Mouse (Mus musculus) neural tube, embryonic 15.5 days (tissue): Measurements from ENCODE around the gene Stxbp6. TPM values are rescaled to one million over a fixed set of nuclear protein-coding genes. Genes with fewer than 3 reads are reported as not detected.

Experiments used
- ATAC-seq: fragments of 200-750 bp; cut with Nextera tagmentation; 2 replicates; pipeline ENCODE4 v1.8.0; 2017; ENCODE audit warnings: mild to moderate bottlenecking, moderate TSS enrichment, moderate library complexity; ENCODE audit not compliant: low FRiP score
- H3K27ac ChIP-seq: fragments of 300-500 bp; sonication (generic); replicated peaks from 2 replicates; pipeline ENCODE4 v1.5.1; 2015; ENCODE audit warnings: mild to moderate bottlenecking, inconsistent platforms
- H3K27me3 ChIP-seq: fragments of 300-500 bp; sonication (generic); replicated peaks from 2 replicates; pipeline ENCODE4 v1.6.1; 2015; ENCODE audit warnings: inconsistent platforms
- H3K36me3 ChIP-seq: fragments of 300-500 bp; sonication (generic); 2 replicates; pipeline ENCODE4 v1.6.1; 2015; ENCODE audit warnings: inconsistent platforms
- H3K4me1 ChIP-seq: fragments of 300-500 bp; sonication (generic); 2 replicates; pipeline ENCODE4 v1.6.1; 2015; ENCODE audit warnings: inconsistent platforms
- H3K4me2 ChIP-seq: fragments of 300-500 bp; sonication (generic); 2 replicates; pipeline ENCODE4 v1.6.1; 2015; ENCODE audit warnings: inconsistent platforms, mild to moderate bottlenecking, moderate library complexity
- H3K4me3 ChIP-seq: fragments of 300-500 bp; sonication (generic); replicated peaks from 2 replicates; pipeline ENCODE4 v1.5.1; 2015; ENCODE audit warnings: mild to moderate bottlenecking, inconsistent platforms
- H3K9ac ChIP-seq: fragments of 300-500 bp; sonication (generic); replicated peaks from 2 replicates; pipeline ENCODE4 v1.6.1; 2015; ENCODE audit warnings: mild to moderate bottlenecking, inconsistent platforms
- H3K9me3 ChIP-seq: fragments of 300-500 bp; sonication (generic); replicated peaks from 2 replicates; pipeline ENCODE4 v1.6.1; 2016; ENCODE audit warnings: inconsistent platforms
- WGBS: fragments of 180-500 bp; shearing (Covaris S2); methylation state at CpG from one replicate; pipeline ENCODE4 v1.1.7; 2015; ENCODE audit warnings: mixed read lengths; 5-methylcytosine and 5-hydroxymethylcytosine counted together
- polyA plus RNA-seq: library from polyadenylated mRNA; unstranded; fragments of >200 nt; fragmentation: Nextera tagmentation; extraction: Ambion mirVana; gene quantifications from 2 replicates; pipeline ENCODE4 v1.2.1, GENCODE M21; 2015

Stxbp6 gene
- polyA plus RNA-seq, 1 experiment from 2014 or later = 19.1 TPM

DNA sequence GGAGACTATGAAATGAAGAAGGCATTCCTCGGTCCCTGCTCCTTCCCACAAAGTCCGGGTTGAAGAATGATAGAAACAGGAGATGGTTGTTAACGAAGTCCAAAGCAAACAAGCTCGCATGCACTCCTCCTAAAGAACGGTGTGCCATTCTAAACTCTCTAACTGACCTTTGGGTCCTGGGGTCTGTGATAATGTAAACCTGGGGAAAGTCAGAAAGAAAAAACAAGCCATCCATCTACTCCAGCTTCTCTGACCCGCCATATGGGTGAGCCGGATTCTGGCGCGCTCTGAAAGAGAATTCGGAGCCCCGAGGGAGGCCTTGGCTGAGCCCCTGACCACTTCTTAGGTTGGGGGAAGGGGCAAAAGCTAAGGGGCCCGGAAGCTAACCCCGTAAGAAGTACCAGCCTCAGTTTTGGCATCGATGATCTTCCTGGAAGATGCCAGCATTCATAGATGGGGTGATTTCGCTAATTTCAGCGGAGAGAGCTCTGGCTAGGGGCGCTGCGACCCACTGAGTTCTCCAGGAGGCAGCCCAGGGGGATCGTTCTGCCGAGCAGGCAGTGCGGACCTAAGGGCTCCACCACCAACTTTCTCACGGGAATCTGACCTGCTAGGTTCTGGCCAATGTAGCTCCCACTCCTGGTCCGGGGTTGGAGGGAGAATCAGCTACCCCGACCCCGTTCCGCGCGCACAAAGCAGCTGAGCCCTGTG is 1.0 kb downstream of the Stxbp6 start:
- Histone ChIP-seq H3K4me1 (peaks cover 34% of the 10 kb centered on the region), H3K36me3 (no peaks in the 10 kb centered on the region), H3K4me3 (peak overlapping the region; percentile 75), H3K4me2 (peak overlapping the region; percentile 99), H3K9me3 (no peaks in the 10 kb centered on the region), H3K27ac (peak overlapping the region; percentile 81), H3K27me3 (peaks cover 12% of the 10 kb centered on the region; the same call in 1 of the 2 replicates), H3K9ac (peak overlapping the region; percentile 77)
- ATAC-seq = peak; percentile 60
- under 1% methylated on average over 28 of the region's 28 CpGs for WGBS

DNA sequence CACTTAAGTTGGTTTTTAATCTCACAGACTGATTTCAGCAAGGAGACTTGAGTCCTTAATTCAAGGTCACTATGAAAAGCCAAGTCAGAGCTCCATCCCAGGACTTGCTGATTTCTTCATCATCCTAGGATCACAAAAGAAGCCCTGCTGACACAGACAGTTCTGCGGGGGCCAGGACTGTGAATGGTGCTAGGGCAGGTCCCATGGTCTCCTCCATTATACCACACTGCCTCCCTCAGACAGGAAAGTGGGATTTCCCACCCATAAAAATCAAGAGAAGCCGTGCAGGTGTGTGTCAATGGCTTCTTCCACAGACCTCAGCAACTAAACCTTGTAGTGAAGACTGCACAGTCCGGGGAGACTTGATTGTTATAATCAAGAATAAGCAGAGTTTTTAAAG is 2.3 kb downstream of the Stxbp6 start:
- peaks cover 12% of the 10 kb centered on the region; the same call in 1 of the 2 replicates for H3K27me3 ChIP-seq
- H3K4me3 ChIP-seq = peak overlapping the region; percentile 3; the same call in 1 of the 2 replicates
- ATAC-seq = no peak
- no peaks in the 10 kb centered on the region for H3K9me3 ChIP-seq
- 44% methylated on average over 3 of the region's 3 CpGs for WGBS
- H3K9ac ChIP-seq = no peak overlapping the region
- H3K4me1 ChIP-seq = peaks cover 42% of the 10 kb centered on the region
- no peak overlapping the region for H3K27ac ChIP-seq
- H3K4me2 ChIP-seq = peak overlapping the region; percentile 99
- H3K36me3 ChIP-seq = no peaks in the 10 kb centered on the region

DNA sequence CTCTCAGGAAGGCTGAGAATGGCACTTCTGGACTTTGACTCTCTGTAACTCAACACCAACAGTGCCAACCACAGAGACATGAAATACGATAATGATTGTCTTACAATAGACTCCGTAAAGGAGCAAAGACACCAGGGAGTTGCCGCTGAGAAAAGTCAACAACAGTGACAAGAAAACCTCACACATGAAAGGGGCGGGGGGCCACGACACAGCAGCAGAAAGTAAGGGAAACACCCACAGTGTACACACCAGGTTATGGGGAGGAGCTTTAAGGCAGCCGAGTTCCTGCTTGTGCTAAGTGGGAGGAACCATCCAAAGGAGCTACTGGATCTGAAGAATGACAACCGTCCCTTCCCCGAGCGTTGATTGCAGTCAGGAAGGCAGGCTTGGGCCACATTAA is 4.3 kb downstream of the Stxbp6 start:
- Histone ChIP-seq H3K4me1 (peaks cover 42% of the 10 kb centered on the region), H3K9me3 (no peaks in the 10 kb centered on the region), H3K4me3 (no peak overlapping the region), H3K4me2 (peak overlapping the region; percentile 29), H3K9ac (no peak overlapping the region), H3K36me3 (no peaks in the 10 kb centered on the region), H3K27me3 (peaks cover 12% of the 10 kb centered on the region; the same call in 1 of the 2 replicates), H3K27ac (no peak overlapping the region)
- ATAC-seq = no peak
- 11% methylated on average over 9 of the region's 9 CpGs for WGBS

DNA sequence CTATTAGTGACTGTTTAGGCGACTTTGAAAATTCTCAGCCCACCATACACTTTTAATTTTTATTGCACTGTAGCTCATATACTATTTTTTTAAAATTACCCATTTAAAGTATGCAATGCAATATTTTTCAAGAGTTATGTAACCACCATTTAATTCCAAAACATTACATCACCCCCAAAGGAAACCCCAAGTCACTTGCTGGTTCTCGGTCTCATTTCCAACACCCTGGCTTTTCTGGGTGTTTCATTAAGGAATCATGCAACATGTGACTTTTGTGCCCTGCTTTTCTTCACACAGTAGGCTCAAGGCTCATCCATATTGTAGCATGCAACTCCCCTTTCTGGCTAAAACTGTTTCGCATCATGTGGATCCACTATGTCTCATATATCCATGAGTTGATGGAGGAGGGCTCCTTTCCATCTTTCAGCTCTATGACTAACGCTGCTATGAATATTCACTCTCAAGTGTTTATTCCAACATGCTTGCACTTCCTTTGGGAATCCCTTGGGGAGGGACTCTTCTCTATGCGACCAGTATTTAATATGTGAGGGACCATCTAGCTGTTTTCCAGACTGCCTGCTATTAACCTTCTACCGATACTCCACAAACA is 6.3 kb downstream of the Stxbp6 start:
- Histone ChIP-seq H3K4me3 (no peak overlapping the region), H3K27me3 (peaks cover 12% of the 10 kb centered on the region; the same call in 1 of the 2 replicates), H3K9me3 (no peaks in the 10 kb centered on the region), H3K27ac (no peak overlapping the region), H3K4me2 (no peak overlapping the region), H3K9ac (no peak overlapping the region), H3K4me1 (peaks cover 27% of the 10 kb centered on the region), H3K36me3 (no peaks in the 10 kb centered on the region)
- WGBS = 81% methylated on average over 6 of the region's 6 CpGs
- no peak for ATAC-seq

DNA sequence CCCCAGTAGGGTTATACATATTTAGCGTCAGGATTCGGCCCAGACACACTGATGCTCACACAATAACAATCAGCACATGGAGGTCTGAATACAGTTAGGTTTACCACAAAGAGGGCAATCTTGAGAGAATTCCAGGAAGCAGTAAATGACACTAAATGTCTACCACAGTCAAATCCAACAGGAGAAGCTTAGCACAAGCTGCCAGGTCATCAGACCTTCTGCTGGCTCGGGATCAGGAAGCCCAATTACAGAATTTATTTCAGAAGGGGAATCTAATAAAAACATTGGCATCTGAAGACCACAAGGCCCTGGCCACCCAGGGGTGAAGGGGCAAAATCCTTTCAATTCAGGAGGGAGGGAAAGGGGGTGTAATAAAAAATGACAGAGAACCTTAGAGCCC is 6.8 kb downstream of the Stxbp6 start:
- H3K27me3 ChIP-seq = peaks cover 9% of the 10 kb centered on the region; the same call in 1 of the 2 replicates
- peaks cover 21% of the 10 kb centered on the region for H3K4me1 ChIP-seq
- ATAC-seq = no peak
- H3K27ac ChIP-seq = 0 out of 2 replicates have a peak overlapping the region, but pooled peaks have one; percentile 50
- H3K9ac ChIP-seq = no peak overlapping the region
- H3K4me2 ChIP-seq = peak overlapping the region; percentile 40
- no peaks in the 10 kb centered on the region for H3K36me3 ChIP-seq
- 22% methylated on average over 3 of the region's 3 CpGs for WGBS
- H3K4me3 ChIP-seq = no peak overlapping the region
- H3K9me3 ChIP-seq = no peaks in the 10 kb centered on the region

DNA sequence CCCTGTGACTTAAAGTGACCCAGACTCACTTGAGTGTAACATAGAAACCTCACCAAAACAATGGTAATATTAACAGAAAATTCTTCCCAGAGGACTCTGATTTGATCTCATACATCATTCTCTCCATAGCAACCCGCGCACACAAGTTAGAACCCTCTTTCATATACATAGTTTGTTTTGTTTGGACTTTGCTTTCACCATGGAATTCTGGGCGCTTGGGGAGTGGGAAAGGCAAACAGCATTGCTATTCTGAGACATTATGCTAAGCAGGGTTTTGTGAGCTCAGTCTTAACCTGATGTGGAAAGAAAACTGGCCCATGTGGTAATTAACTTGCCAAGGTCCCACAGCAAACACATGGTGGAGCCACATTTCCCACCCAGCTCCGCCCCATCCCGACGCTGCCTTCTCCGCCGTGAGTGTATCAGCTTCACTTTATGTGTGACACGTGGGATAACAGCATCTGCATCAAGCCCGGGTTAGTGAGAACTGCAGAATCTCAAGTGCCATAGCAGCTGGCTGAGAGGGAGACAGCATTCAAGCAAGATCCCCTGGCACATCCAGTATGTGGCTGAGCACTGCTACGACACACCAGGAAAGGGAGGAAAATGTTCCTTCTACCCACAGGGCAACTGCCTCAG is 7.3 kb downstream of the Stxbp6 start:
- Histone ChIP-seq H3K4me2 (peak overlapping the region; percentile 40), H3K36me3 (no peaks in the 10 kb centered on the region), H3K27ac (0 out of 2 replicates have a peak overlapping the region, but pooled peaks have one; percentile 50), H3K27me3 (peaks cover 8% of the 10 kb centered on the region; the same call in 1 of the 2 replicates), H3K9ac (no peak overlapping the region), H3K4me3 (no peak overlapping the region), H3K4me1 (peaks cover 20% of the 10 kb centered on the region), H3K9me3 (no peaks in the 10 kb centered on the region)
- ATAC-seq = peak; percentile 49; the same call in 1 of the 2 replicates
- WGBS = 27% methylated on average over 11 of the region's 11 CpGs

DNA sequence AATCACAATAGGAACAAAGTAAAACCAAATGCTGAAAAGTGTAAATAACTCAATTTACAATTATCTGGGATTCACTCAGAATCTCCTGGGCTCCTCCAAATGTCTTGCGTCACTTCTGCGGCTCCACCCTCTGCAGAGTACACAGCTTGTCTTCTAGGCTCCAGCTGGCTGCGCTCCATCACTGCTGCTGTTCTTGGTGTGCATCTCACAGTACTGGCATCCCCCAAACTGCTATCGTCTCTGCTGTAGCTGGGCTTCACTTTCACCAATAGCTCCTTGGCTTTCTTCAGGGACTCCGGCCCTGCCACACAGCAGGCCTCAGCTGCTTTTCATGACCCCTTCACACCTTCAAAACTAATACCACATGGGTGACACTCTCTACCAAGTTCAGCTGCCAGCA is 10.9 kb downstream of the Stxbp6 start:
- H3K36me3 ChIP-seq = no peaks in the 10 kb centered on the region
- H3K27me3 ChIP-seq = no peaks in the 10 kb centered on the region
- H3K27ac ChIP-seq = no peak overlapping the region
- no peak overlapping the region for H3K4me2 ChIP-seq
- no peak overlapping the region for H3K4me3 ChIP-seq
- no peaks in the 10 kb centered on the region for H3K9me3 ChIP-seq
- peaks cover 16% of the 10 kb centered on the region for H3K4me1 ChIP-seq
- WGBS = 91% methylated on average over 5 of the region's 5 CpGs
- ATAC-seq = no peak
- H3K9ac ChIP-seq = no peak overlapping the region

DNA sequence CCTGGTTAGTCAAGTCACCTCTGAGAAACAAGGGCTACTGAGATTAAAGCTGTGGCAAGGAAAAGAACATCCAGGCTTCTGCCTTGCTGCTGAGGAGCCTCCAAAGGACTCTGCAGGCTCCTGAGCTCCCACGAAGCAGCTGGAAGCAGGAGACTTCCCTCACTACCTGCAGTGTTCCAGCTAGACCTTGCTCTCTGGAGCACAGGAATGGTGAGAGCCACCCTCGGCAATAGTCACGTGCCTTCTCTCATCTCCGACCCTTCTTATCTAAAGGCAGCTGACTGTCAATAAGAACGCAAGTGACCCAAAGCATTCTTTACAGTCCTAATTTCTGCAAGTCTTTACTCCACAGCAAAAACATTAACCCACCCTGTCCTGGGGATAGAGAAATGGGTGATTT is 13.2 kb downstream of the Stxbp6 start:
- H3K4me2 ChIP-seq = no peak overlapping the region
- no peak overlapping the region for H3K9ac ChIP-seq
- no peak for ATAC-seq
- no peaks in the 10 kb centered on the region for H3K27me3 ChIP-seq
- H3K4me3 ChIP-seq = no peak overlapping the region
- no peak overlapping the region for H3K27ac ChIP-seq
- 85% methylated on average over 5 of the region's 5 CpGs for WGBS
- H3K4me1 ChIP-seq = peaks cover 3% of the 10 kb centered on the region; the same call in 1 of the 2 replicates
- H3K9me3 ChIP-seq = no peaks in the 10 kb centered on the region
- H3K36me3 ChIP-seq = no peaks in the 10 kb centered on the region

DNA sequence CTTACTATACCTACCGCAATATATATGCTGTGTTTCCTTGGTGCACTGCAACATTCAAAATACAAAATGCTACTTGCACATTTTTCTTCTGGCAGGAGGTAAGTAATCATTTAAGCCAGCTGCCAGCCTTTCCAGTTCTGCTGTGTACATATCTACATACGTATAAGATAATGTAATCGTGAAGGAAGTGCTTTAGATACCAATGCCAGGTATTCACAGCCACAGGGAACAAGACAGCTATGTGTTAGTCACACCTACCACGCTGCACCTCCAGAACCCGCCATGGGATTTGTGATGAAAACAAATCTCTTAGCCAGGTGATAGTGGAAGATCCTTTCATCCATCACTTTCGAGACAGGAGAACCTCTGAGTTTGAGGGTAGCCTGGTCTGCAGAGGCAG is 13.7 kb downstream of the Stxbp6 start:
- no peaks in the 10 kb centered on the region for H3K9me3 ChIP-seq
- H3K4me1 ChIP-seq = peaks cover 3% of the 10 kb centered on the region; the same call in 1 of the 2 replicates
- H3K27me3 ChIP-seq = no peaks in the 10 kb centered on the region
- no peak overlapping the region for H3K27ac ChIP-seq
- no peak overlapping the region for H3K4me2 ChIP-seq
- no peaks in the 10 kb centered on the region for H3K36me3 ChIP-seq
- 93% methylated on average over 6 of the region's 6 CpGs for WGBS
- no peak overlapping the region for H3K4me3 ChIP-seq
- ATAC-seq = no peak
- H3K9ac ChIP-seq = no peak overlapping the region

DNA sequence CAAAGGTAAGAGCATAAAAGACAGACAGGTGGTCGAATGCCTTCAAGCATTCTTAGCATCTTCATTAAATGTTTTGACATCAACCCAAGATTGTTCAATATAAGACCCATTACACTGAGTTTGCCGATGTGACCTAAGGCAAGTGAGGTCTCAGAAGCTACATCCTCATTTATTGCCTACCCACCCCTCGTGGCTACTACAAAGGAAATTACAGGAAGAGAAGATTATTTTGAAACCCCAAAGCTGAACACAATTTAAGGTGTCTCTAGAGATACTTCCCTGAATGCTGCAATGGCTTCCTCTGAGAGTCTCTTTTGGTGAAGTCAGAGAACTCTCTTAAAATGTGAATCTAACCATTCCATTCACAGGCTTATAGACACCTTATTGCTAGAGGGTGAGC is 16.5 kb downstream of the Stxbp6 start:
- no peak overlapping the region for H3K27ac ChIP-seq
- H3K9me3 ChIP-seq = no peaks in the 10 kb centered on the region
- no peak overlapping the region for H3K9ac ChIP-seq
- no peaks in the 10 kb centered on the region for H3K27me3 ChIP-seq
- WGBS = 68% methylated on average over 3 of the region's 3 CpGs
- H3K4me1 ChIP-seq = peaks cover 3% of the 10 kb centered on the region; the same call in 1 of the 2 replicates
- H3K4me2 ChIP-seq = no peak overlapping the region
- no peaks in the 10 kb centered on the region for H3K36me3 ChIP-seq
- ATAC-seq = no peak
- no peak overlapping the region for H3K4me3 ChIP-seq

DNA sequence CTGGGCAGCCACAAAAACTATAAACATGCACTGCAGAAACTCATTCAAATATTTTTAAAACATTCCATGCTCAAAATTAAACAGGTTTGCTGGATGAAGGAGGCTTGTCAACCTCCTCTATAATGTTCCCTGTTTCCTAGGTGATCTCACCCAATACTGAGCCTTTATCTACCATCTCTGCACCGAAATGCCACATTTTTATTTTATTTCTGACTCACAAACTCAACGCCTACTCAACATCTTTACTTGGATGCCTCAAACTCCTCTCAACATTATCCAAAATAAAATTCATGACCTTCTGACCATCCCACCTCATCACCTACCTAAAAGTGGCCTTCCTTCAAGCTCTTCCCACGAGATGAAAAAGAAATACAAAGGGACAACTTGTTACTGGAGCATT is 18.1 kb downstream of the Stxbp6 start:
- Histone ChIP-seq H3K9me3 (no peaks in the 10 kb centered on the region), H3K27me3 (no peaks in the 10 kb centered on the region), H3K4me1 (peaks cover 3% of the 10 kb centered on the region; the same call in 1 of the 2 replicates), H3K36me3 (no peaks in the 10 kb centered on the region), H3K4me2 (no peak overlapping the region), H3K4me3 (no peak overlapping the region), H3K27ac (no peak overlapping the region), H3K9ac (no peak overlapping the region)
- WGBS = 91% methylated on average over 3 of the region's 3 CpGs
- ATAC-seq = no peak
